Mouse (Mus musculus) ES-E14 (cell line): ENCODE measurements at regions not wholly inside any gene's neighbourhood (a gene's known extent, or its start where the extent isn't known, plus 50 kb on each side); places are given as distances from the start of the nearest gene placed in this dataset.

Experiments used
- CHD2 ChIP-seq: IDR thresholded peaks from 2 replicates; pipeline ENCODE4 v1.6.1; 2014; ENCODE audit warnings: mild to moderate bottlenecking, low read depth, low read length, inconsistent platforms
- HCFC1 ChIP-seq: IDR thresholded peaks from 2 replicates; pipeline ENCODE4 v1.6.1; 2012; ENCODE audit warnings: low read length, inconsistent platforms, borderline replicate concordance; ENCODE audit not compliant: insufficient read depth
- MAFK ChIP-seq: IDR thresholded peaks from 2 replicates; pipeline ENCODE4 v1.6.1; 2014; ENCODE audit warnings: mild to moderate bottlenecking, low read depth, low read length, inconsistent platforms; ENCODE audit not compliant: insufficient read depth
- ZC3H11A ChIP-seq: IDR thresholded peaks from 2 replicates; pipeline ENCODE4 v1.6.1; 2012; ENCODE audit warnings: low read depth, mild to moderate bottlenecking, inconsistent platforms, low read length, borderline replicate concordance
- ZNF384 ChIP-seq: IDR thresholded peaks from 2 replicates; pipeline ENCODE4 v1.6.1; 2012; ENCODE audit warnings: low read depth, low read length, inconsistent platforms

DNA sequence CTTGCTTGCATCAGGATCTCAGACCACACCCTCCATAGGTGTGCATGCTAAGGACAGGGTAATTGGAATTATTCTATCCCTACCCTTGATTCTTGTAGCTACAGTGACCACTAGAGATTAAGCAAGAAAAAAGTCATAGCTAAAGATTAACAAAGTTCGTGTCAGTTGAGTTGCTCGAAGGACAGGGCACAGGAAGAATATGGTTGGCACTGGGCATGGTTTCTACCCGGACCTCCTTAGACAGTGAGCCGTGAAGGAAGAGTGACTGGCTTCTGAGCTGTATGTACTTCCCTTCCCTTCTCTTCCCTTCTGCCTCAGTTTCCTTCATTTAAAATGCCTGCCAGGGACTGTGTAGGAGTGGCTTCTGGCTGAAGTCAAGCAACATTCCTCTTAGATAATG is 100.0 kb downstream of the Nfkbiz start:
- TF ChIP-seq ZNF384 = no peak
- no peak for TF ChIP-seq ZC3H11A
- no peak for TF ChIP-seq CHD2
- no peak for TF ChIP-seq HCFC1
- TF ChIP-seq MAFK = no peak
